Mouse (Mus musculus) liver, adult 2 months (tissue): ENCODE data around the gene Extl1.

ENCODE experiments used
- CTCF ChIP-seq: fragments of 200-500 bp; IDR thresholded peaks from 2 replicates; pipeline ENCODE4 v1.5.1; 2011; ENCODE audit warnings: low read depth, low read length, control low read depth
- POLR2A ChIP-seq: fragments of 200-500 bp; IDR thresholded peaks from 2 replicates; pipeline ENCODE4 v1.6.1; 2011; ENCODE audit warnings: low read length, control low read depth; ENCODE audit not compliant: insufficient read depth; ENCODE audit errors: extremely low read depth

DNA sequence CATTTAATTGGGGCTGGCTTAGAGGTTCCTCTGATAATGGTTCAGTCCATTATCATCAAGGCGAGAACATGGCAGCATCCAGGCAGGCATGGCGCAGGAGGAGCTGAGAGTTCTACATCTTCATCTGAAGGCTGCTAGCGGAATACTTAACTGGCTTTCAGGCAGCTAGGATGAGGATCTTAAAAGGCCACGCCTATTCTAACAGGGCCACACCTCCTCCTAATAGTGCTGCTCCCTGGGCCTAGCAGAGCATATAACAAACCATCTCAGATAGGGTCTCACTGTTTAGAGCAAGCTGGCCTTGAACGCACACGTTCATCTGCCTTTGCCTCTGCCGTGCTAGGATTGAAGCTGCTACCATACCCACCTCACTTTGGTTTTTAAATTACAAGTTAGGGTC lies 33.8 kb downstream of the Extl1 start:
- no peak for TF ChIP-seq CTCF
- no peak for TF ChIP-seq POLR2A
